Mouse (Mus musculus) erythroblast, embryonic 14.5 days (primary cell): ENCODE measurements around the gene Rbpms2. TPM values are rescaled to one million over a fixed set of nuclear protein-coding genes. Genes with fewer than 3 reads are reported as not detected.

Experiments
- H3K27me3 ChIP-seq: 2 replicates; pipeline ENCODE4 v1.6.1; 2012; ENCODE audit warnings: inconsistent platforms; ENCODE audit not compliant: control insufficient read depth
- H3K36me3 ChIP-seq: 2 replicates; pipeline ENCODE4 v1.6.1; 2012; ENCODE audit warnings: mild to moderate bottlenecking, inconsistent platforms; ENCODE audit not compliant: control insufficient read depth
- H3K4me1 ChIP-seq: 2 replicates; pipeline ENCODE4 v1.6.1; 2012; ENCODE audit warnings: inconsistent platforms; ENCODE audit not compliant: control insufficient read depth
- H3K4me3 ChIP-seq: replicated peaks from 2 replicates; pipeline ENCODE3; 2012; ENCODE audit warnings: moderate library complexity, mild to moderate bottlenecking, inconsistent platforms
- H3K9me3 ChIP-seq: 2 replicates; pipeline ENCODE4 v1.6.1; 2012; ENCODE audit warnings: low read length, inconsistent platforms, mixed read lengths; ENCODE audit not compliant: control insufficient read depth
- GATA1 ChIP-seq: IDR thresholded peaks from 2 replicates; pipeline ENCODE4 v1.6.1; 2012; ENCODE audit warnings: low read length, inconsistent platforms, mixed read lengths
- TAL1 ChIP-seq: IDR thresholded peaks from 3 replicates; pipeline ENCODE4 v1.6.1; 2012; ENCODE audit warnings: low read length, inconsistent platforms, mixed read lengths
- polyA plus RNA-seq: library from polyadenylated mRNA; stranded (reverse); fragments of >175 nt; gene quantifications from 2 replicates; pipeline ENCODE4 v1.2.3, GENCODE M21; 2012

The Rbpms2 gene
- polyA plus RNA-seq, result 0.09 and 0.12 TPM in 2 replicates

DNA sequence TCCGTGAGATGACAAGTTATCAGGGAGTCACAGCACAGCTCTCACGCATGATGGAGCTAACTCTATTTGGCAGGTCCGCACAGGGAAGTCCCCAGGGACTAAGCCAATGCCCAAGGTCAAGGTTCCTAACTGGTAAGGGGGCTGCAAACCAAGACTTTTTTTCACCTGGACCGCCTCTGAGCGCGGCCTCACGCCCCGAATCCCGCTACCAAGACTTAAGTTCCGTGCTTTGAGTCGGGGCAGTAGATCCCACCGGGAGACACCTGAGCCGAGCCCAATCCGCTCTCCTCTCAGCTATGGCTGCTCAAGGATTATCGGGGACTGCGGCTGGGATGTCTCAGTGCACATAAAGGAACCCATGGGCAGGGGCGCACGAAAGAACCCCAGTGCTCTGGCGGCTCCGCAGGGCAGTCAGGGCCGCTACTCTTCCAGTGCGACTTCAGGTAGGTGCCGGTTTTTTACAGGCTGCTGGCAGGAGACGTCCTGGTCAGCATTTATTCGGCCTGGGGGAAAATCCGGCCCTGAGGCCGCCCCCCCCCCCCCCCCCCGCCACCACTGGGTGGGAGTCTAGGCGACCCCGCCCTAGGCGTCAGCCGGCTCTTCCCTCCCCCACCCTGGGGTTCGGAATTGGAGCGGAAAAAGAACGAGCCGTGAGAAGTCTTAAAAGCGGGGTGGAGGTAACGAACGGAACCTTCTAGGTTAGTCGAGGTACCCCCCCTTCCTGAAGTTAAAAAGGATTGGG, at the start of gene Rbpms2:
TSS of gene Rbpms2 (plus strand) at position 624 of the 742 bp plus-strand sequence.
- Histone ChIP-seq H3K4me1 (peaks cover 16% of the 10 kb centered on the region), H3K27me3 (peaks cover 87% of the 10 kb centered on the region), H3K36me3 (no peaks in the 10 kb centered on the region), H3K4me3 (peak within 1 kb of the TSS; percentile 58), H3K9me3 (peaks cover 11% of the 10 kb centered on the region; the same call in 1 of the 2 replicates)
- TF ChIP-seq TAL1, result no peak
- no peak for TF ChIP-seq GATA1

DNA sequence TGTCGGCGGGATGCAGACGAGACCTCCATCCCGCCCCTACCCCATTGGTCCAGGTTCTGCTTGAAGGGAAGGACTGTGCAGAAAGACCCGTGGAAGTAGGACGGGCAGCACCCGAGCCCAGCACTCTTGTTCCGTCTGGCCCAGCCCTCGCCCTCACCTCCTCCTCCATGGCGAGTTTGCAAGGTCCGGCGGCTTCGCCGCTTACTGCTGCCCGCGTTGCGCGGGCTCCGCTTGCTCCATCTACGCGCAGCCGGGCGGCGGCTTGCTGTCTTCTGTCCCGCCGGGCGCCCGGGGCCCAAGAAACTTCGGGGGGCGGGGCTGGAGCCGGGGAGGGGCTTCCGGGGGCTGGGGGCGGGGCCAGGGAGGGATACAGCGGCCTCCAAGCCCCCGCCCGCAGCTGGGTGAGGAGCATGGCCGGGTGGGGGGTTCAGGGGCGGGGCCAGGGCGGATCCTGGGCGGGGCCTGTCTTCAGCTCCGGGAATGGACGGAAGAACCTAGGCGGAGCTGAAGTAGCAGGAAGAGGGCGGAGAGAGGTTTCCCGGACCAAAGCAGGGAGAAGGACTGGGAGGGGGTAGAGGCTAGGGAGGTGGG, 49.6 kb upstream of the Rbpms2 start, which contains the start of gene Plekho2:
TSS of gene Plekho2 (minus strand) at position 260 of the 591 bp plus-strand sequence.
- peaks cover 43% of the 10 kb centered on the region for H3K36me3 ChIP-seq
- peaks cover 72% of the 10 kb centered on the region for H3K4me1 ChIP-seq
- no peaks in the 10 kb centered on the region for H3K9me3 ChIP-seq
- peak within 1 kb of the TSS; percentile 70 for H3K4me3 ChIP-seq
- TF ChIP-seq GATA1 (no peak), TAL1 (no peak)
- no peaks in the 10 kb centered on the region for H3K27me3 ChIP-seq

DNA sequence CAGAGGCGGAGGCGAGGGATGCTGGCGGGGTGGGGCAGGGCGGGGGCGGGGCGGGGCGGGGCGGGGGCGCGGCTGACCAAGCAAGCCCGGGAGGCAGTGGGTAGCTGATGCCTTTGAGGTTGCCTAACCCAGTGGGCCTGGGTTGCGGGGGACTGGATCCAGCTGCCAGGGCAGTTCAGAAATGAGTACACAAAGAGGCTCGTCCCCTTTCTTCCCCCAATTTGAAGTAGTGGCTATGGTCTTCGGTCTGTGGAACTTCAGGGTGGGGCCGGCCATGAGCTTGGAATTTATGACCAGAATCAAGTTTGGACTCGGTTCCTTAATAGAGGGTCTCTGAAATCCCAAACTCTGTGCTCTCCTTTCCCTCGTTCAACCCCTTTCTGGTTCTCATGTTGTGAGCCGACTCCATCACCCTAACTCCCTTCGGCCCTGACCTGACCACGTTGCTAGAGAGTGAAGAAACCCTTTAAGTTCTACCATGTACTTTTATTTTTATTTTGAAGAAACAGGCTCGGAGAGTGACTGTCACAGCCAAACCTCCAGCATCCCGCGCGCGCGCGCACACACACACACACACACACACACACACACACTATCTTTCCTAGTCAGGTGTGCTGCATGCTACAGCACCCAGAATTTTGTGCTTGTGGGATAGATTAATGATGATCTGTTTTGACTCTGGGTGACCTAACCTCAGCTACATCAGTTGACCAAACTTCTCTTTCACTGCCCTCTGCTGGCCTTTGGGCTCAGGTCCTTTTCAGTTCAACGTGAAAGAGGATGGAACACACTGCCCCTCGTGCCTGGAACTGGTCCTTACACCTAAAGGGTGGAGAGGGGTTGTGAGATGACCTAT, 48.8 kb upstream of the Rbpms2 start:
- Histone ChIP-seq H3K27me3 (no peaks in the 10 kb centered on the region), H3K9me3 (no peaks in the 10 kb centered on the region), H3K4me1 (peaks cover 66% of the 10 kb centered on the region), H3K36me3 (peaks cover 36% of the 10 kb centered on the region), H3K4me3 (peak overlapping the region; percentile 70)
- TF ChIP-seq GATA1 (no peak), TAL1 (no peak; the same call in 2 of the 3 replicates)

DNA sequence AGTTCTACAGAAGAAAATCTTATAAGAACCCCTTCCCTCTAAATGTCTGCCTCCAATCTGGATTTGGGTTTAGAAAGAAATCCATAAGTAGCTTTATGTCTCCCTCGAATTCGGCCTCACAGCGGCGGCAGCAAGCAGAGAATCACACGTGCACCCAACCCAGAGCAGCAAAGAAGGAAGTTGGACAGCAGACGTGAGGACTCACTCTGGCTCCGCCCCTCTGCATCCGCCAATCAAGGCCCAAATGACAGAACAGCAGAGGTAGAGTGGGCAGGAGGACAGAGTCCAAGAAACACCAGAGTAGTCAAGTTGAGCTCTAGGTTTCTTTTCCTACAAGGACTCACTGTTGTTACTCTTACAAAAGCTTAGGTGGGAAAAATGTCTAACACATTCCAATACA, 46.4 kb upstream of the Rbpms2 start:
- no peak for TF ChIP-seq GATA1
- TF ChIP-seq TAL1, result no peak

DNA sequence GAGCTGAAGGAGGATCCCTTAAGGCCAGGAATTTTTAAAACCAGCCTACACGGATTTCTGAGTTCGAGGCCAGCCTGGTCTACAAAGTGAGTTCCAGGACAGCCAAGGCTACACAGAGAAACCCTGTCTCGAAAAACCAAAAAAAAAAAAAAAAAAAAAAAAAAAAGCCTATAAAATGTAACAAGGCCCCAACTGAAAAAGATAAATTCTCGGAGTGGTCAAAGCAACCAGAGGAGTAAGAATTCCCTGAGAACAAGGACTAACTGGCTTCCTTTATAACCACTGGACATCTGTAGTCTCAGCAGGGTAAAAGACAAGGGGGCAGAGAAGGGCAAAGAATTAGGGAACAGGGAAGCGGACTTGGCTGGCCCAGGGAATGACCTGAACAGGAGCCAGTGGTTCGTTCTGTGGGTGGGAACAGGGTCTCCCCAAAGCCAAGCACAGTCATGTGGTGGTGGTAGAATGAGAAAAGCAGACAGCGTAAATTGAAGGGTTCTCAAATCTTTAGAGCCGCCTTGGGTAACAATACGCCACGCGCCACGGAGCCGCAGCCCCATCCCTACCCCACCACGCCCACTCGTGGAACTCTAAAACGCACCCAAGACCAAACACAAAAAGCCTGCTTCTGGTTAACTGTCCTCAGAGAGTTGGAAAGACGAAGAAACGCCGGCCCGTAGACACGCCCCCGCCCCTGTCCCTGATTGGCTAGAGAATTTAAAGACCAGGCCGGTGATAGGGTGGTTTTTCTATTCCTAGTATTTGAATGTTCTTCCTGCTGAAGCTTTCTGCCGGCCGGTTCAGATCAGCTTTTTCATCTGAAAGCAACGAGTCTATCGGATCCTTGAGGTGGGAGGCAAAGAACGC, 42.8 kb upstream of the Rbpms2 start, which contains the start of gene Pif1:
TSS of gene Pif1 (plus strand) at position 755 of the 864 bp plus-strand sequence.
- Histone ChIP-seq H3K27me3 (no peaks in the 10 kb centered on the region), H3K4me3 (peak within 1 kb of the TSS; percentile 98), H3K9me3 (no peaks in the 10 kb centered on the region; the same call in 1 of the 2 replicates), H3K4me1 (peaks cover 64% of the 10 kb centered on the region), H3K36me3 (peaks cover 39% of the 10 kb centered on the region)
- TF ChIP-seq GATA1 (no peak), TAL1 (no peak)

More for the DNA sequence above, 46.4 kb upstream of the Rbpms2 start:
- H3K4me1 ChIP-seq, result peaks cover 62% of the 10 kb centered on the region
- peaks cover 16% of the 10 kb centered on the region for H3K36me3 ChIP-seq
- no peak overlapping the region for H3K4me3 ChIP-seq
- no peaks in the 10 kb centered on the region for H3K27me3 ChIP-seq
- no peaks in the 10 kb centered on the region; the same call in 1 of the 2 replicates for H3K9me3 ChIP-seq

DNA sequence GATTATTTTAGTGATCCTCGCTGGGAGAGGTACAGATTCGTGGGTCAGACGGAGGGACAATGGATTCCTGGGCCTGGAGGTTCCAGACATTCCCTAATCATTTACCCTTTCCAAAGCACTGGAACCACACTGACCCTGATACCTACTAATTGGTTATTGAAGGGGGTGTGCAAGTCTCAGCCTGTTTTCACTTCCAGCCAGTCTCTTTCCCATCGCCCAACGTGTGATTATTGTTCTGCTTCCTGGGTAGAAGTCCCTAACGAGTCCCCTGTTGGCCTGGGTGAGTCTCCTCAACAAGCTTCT, 42.2 kb upstream of the Rbpms2 start:
- TF ChIP-seq TAL1 (no peak), GATA1 (no peak)
- peaks cover 44% of the 10 kb centered on the region for H3K36me3 ChIP-seq
- no peaks in the 10 kb centered on the region; the same call in 1 of the 2 replicates for H3K9me3 ChIP-seq
- H3K4me3 ChIP-seq, result peak overlapping the region; percentile 98
- peaks cover 61% of the 10 kb centered on the region for H3K4me1 ChIP-seq
- H3K27me3 ChIP-seq, result no peaks in the 10 kb centered on the region

DNA sequence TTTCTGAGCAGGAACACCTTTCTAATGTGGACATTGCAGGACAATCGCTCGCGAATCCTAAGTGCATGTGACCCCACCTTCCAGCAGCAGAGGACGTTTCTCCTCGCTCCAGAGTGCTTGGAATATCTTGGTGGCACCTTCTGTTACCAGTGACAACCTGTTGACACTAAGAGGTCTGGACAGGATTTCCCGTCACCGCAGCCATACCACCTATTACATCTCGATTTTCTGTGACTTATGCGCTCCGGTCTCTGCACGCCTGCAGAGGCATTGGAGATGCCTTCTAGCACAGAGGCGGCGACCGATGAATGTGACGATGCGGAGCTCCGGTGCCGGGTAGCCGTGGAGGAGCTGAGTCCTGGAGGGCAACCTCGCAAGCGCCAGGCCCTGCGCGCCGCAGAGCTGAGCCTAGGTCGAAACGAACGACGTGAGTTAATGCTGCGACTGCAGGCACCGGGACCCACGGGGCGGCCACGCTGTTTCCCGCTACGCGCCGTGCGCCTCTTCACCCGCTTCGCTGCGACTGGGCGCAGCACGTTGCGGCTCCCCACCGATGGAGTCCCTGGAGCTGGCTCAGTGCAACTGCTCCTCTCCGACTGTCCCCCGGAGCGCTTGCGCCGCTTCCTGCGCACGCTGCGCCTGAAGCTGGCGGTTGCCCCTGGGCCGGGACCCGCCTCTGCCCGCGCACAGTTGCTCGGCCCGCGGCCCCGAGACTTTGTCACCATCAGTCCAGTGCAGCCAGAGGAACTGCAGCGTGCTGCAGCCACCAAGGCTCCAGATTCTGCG, 41.7 kb upstream of the Rbpms2 start:
- TF ChIP-seq TAL1 (no peak), GATA1 (no peak)

More for the DNA sequence above, 41.7 kb upstream of the Rbpms2 start:
- Histone ChIP-seq H3K4me3 (peak overlapping the region; percentile 98), H3K4me1 (peaks cover 56% of the 10 kb centered on the region), H3K27me3 (no peaks in the 10 kb centered on the region), H3K36me3 (peaks cover 50% of the 10 kb centered on the region), H3K9me3 (no peaks in the 10 kb centered on the region; the same call in 1 of the 2 replicates)
